Mouse (Mus musculus): ENCODE measurements around the gene Clcn1. TPM values are rescaled to one million over a fixed set of nuclear protein-coding genes. Genes with fewer than 3 reads are reported as not detected.

Clcn1 gene
- polyA plus RNA-seq, 2 experiments from 2014 or later = not detected

Other genes starting within 250 kb of the Clcn1 start
- not detected for gene Sva, start 248.3 kb upstream of the Clcn1 start, polyA plus RNA-seq (2017; shearing (Covaris generic))
- not detected for gene Tas2r139, start 145.7 kb upstream of the Clcn1 start, polyA plus RNA-seq (2017; shearing (Covaris generic))
- gene Tas2r144, start 71.4 kb upstream of the Clcn1 start, polyA plus RNA-seq (2017; shearing (Covaris generic)) = not detected
- 1 to 10 TPM; 4.9 to 7.9 TPM for gene Gstk1, start 40.8 kb upstream of the Clcn1 start, polyA plus RNA-seq (2017; shearing (Covaris generic))
- gene Tmem139, start 24.7 kb upstream of the Clcn1 start, polyA plus RNA-seq (2017; shearing (Covaris generic)) = not detected
- 10 to 100 TPM; 46.4 to 72.8 TPM for gene Casp2, start 21.7 kb upstream of the Clcn1 start, polyA plus RNA-seq (2017; shearing (Covaris generic))
- not detected for gene Fam131b, start 38.0 kb downstream of the Clcn1 start, polyA plus RNA-seq (2017; shearing (Covaris generic))
- gene Zyx, start 62.9 kb downstream of the Clcn1 start, polyA plus RNA-seq (2017; shearing (Covaris generic)) = 10 to 100 TPM; 37.2 to 50.6 TPM
- 1 to 10 TPM in 1 of 2 experiments, under 1 TPM in 1; 0.98 to 1.2 TPM for gene Epha1, start 86.6 kb downstream of the Clcn1 start, polyA plus RNA-seq (2017; shearing (Covaris generic))
- not detected for gene Tas2r143, start 113.6 kb downstream of the Clcn1 start, polyA plus RNA-seq (2017; shearing (Covaris generic))
- gene Tas2r135, start 118.7 kb downstream of the Clcn1 start, polyA plus RNA-seq (2017; shearing (Covaris generic)) = not detected
- gene Tas2r126, start 147.8 kb downstream of the Clcn1 start, polyA plus RNA-seq (2017; shearing (Covaris generic)) = not detected
- gene Olfr458, start 178.5 kb downstream of the Clcn1 start, polyA plus RNA-seq (2017; shearing (Covaris generic)) = not detected
- gene Olfr457, start 189.7 kb downstream of the Clcn1 start, polyA plus RNA-seq (2017; shearing (Covaris generic)) = under 1 TPM in 1 of 2 experiments, not detected in 1; 0.42 TPM
- gene Olfr456, start 200.5 kb downstream of the Clcn1 start, polyA plus RNA-seq (2017; shearing (Covaris generic)) = not detected